19 mouse cellular contexts compared by ENCODE assay signal in the genomic region with DNA sequence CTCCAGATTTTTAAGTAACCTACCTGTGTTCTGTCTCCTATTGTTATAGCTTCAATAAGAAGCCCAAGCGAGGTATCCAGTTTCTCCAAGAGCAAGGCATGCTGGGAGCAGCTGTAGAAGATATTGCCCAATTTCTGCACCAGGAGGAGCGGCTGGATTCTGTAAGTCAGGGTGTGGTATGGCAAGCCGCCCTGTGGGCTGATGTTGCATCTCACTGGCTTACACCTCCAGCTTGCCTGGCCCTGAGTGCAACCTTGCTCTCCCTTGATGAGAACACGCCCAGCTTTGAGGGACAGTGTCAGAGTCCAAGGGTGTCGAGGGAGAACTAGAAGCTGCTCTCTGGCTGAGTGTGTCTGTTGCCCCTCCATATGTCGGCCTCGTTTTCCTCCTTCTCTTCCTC. TPM values are rescaled to one million over a fixed set of nuclear protein-coding genes. Genes with fewer than 3 reads are reported as not detected.
DNase-seq lines count a peak whose midpoint lies in the region; ATAC-seq lines count a peak whose summit lies in the region.
"Had no signal": no experiment of that assay in that cellular context is flagged by ENCODE, and none has a peak within 500 bp of the region (broad histone marks: within the 10 kb centered on the region; RNA-seq: fewer than 3 reads in every experiment).

No protein-coding gene starts in this region.

- H3K9me3 ChIP-seq in forebrain, embryonic 14.5 days (replicated peaks; ENCODE audit: control insufficient read depth, low read length), result no peaks in the 10 kb centered on the region
- H3K9me3 ChIP-seq: forebrain, embryonic 15.5 days had no signal

- H3K4me1 ChIP-seq in forebrain, embryonic 14.5 days (ENCODE audit: control insufficient read depth, insufficient read depth, low read length), result no peaks in the 10 kb centered on the region
- H3K4me1 ChIP-seq: forebrain, embryonic 15.5 days had no signal

- no peak overlapping the region for H3K27ac ChIP-seq in forebrain, embryonic 14.5 days (ENCODE audit: low read depth, low read length)
- H3K27ac ChIP-seq: forebrain, embryonic 15.5 days had no signal

- H3K9ac ChIP-seq in forebrain, embryonic 14.5 days (ENCODE audit: low read length), result no peak overlapping the region
- H3K9ac ChIP-seq: forebrain, embryonic 15.5 days; lung, embryonic 14.5 days had no signal

- no peak overlapping the region for H3K4me2 ChIP-seq in forebrain, embryonic 14.5 days (ENCODE audit: low read length)
- H3K4me2 ChIP-seq: forebrain, embryonic 15.5 days; heart, embryonic 11.5 days; lung, embryonic 14.5 days had no signal

- no peak overlapping the region for H3K4me3 ChIP-seq in forebrain, embryonic 14.5 days (ENCODE audit: low read depth, low read length)
- H3K4me3 ChIP-seq: forebrain, embryonic 15.5 days had no signal

- ATAC-seq in forebrain, embryonic 14.5 days, result no peak
- ATAC-seq: forebrain, embryonic 15.5 days had no signal

- peaks cover 48% of the 10 kb centered on the region for H3K36me3 ChIP-seq in forebrain, embryonic 14.5 days (ENCODE audit: control insufficient read depth, insufficient read depth, low read length)

- WGBS in forebrain, embryonic 14.5 days, result 91% methylated on average over 7 of the region's 7 CpGs

- DNase-seq in adrenal gland, postnatal 10 days, result peak; percentile 29
- no peak for DNase-seq in adrenal gland, postnatal 4 days (ENCODE audit: low spot score in 2 of 2)
- DNase-seq in lung, postnatal 10 days, result peak; percentile 31
- DNase-seq in lung, postnatal 14 days, result no peak
- peak; percentile 28 for DNase-seq in gonadal fat pad, adult 2 months (ENCODE audit: low read depth)
- DNase-seq in forebrain, embryonic 14.5 days (ENCODE audit: low spot score), result no peak
- no peak for DNase-seq in c-Kit-positive CD71-positive TER-119-positive erythroid progenitor cells, embryonic 14.5 days (ENCODE audit: low spot score)
- DNase-seq: adrenal gland, postnatal 25 days; cerebellum, adult 18-20 months; cerebellum, postnatal 25 days; embryo, embryonic 11 days; gastrocnemius, postnatal 36 days; heart, postnatal 10 days; kidney, adult 8-10 months; kidney, postnatal 25 days; lung, embryonic 14.5 days; retina, postnatal 1 day had no signal

- H3K27me3 ChIP-seq in forebrain, embryonic 14.5 days (replicated peaks; ENCODE audit: control insufficient read depth, insufficient read depth, low read length), result no peaks in the 10 kb centered on the region
- H3K27me3 ChIP-seq: forebrain, embryonic 15.5 days had no signal

RNA-seq across cellular contexts. Expression of a gene that starts 46.6 kb away (rescaled TPM):
- total RNA-seq in adrenal gland, postnatal 10 days (2021), result 10 to 100 TPM; 47.5 to 53.6 TPM
- total RNA-seq in adrenal gland, postnatal 4 days (2021), result 10 to 100 TPM; 65.3 to 74.1 TPM
- polyA plus RNA-seq in gonadal fat pad, adult 2 months (2012; rRNA removed), result 18.0 and 21.2 TPM in 2 replicates
- 137 and 138 TPM in 2 replicates for polyA plus RNA-seq in forebrain, embryonic 14.5 days (2014; fragmentation: Nextera tagmentation; extraction: Ambion mirVana)

RNA-seq across cellular contexts. Expression of a gene that starts 53.8 kb away (rescaled TPM):
- total RNA-seq in adrenal gland, postnatal 10 days (2021), result 10 to 100 TPM; 44.5 to 46.3 TPM
- total RNA-seq in adrenal gland, postnatal 4 days (2021), result 10 to 100 TPM; 45.2 to 46.4 TPM
- 17.8 TPM in 2 replicates for polyA plus RNA-seq in gonadal fat pad, adult 2 months (2012; rRNA removed)
- 2.6 and 3.4 TPM in 2 replicates for polyA plus RNA-seq in forebrain, embryonic 14.5 days (2014; fragmentation: Nextera tagmentation; extraction: Ambion mirVana)

Comparison
In these comparisons a context has a peak if more than half of its experiments do, and no peak if none do; other contexts are left out.
1. DNase-seq: peak in adrenal gland, postnatal 10 days (single experiment), lung, postnatal 10 days (single experiment) and gonadal fat pad, adult 2 months (single experiment); none in adrenal gland, postnatal 4 days (0 of 2), lung, postnatal 14 days (single experiment), forebrain, embryonic 14.5 days (single experiment) and c-Kit-positive CD71-positive TER-119-positive erythroid progenitor cells, embryonic 14.5 days (single experiment).